Comparison of ENCODE assay signal across 9 mouse cellular contexts in the genomic region with DNA sequence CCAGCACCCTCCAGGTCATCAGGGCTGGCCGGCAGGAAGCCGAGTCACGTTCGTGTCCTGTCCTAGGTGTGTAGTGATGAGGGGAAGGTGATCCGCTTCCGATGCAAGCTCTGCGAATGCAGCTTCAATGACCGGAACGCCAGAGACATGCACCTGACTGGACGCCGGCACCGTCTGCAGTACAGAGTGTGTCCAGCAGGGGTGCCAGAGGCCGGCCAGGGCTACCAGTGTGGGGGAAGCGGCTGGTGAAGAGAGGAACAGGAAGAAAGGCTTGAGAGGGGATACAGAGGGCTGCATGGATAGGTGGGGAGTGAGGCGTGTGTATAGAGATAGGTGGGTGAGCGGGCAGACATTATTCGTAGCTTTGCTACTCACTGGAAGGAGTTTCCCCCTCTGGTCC. TPM values are rescaled to one million over a fixed set of nuclear protein-coding genes. Genes with fewer than 3 reads are reported as not detected.
DNase-seq lines count a peak whose midpoint lies in the region; ATAC-seq lines count a peak whose summit lies in the region.
"Had no signal": no experiment of that assay in that cellular context is flagged by ENCODE, and none has a peak within 500 bp of the region (broad histone marks: within the 10 kb centered on the region; RNA-seq: fewer than 3 reads in every experiment).

No protein-coding gene starts in this region.

- H3K4me1 ChIP-seq in forebrain, embryonic 14.5 days (ENCODE audit: control insufficient read depth, insufficient read depth, low read length): no peaks in the 10 kb centered on the region
- peaks cover 10% of the 10 kb centered on the region; the same call in 1 of the 2 replicates for H3K4me1 ChIP-seq in hindbrain, embryonic 13.5 days (replicated peaks)
- H3K4me1 ChIP-seq in megakaryocyte, embryonic 14.5 days: peaks cover 57% of the 10 kb centered on the region

- 9% methylated on average over 17 of the region's 17 CpGs for WGBS in forebrain, embryonic 14.5 days
- WGBS in hindbrain, embryonic 13.5 days: 8% methylated on average over 17 of the region's 17 CpGs

- H3K4me2 ChIP-seq in forebrain, embryonic 14.5 days (ENCODE audit: low read length): no peak overlapping the region
- H3K4me2 ChIP-seq in hindbrain, embryonic 13.5 days: no peak overlapping the region

- H3K9ac ChIP-seq in forebrain, embryonic 14.5 days (ENCODE audit: low read length): peak overlapping the region; percentile 17; the same call in 1 of the 2 replicates
- no peak overlapping the region for H3K9ac ChIP-seq in hindbrain, embryonic 13.5 days

- DNase-seq in MN1 (ENCODE audit: low spot score): peak; percentile 45
- DNase-seq in forebrain, embryonic 14.5 days (ENCODE audit: low spot score): peak; percentile 62
- DNase-seq in layer of hippocampus, postnatal 36 days: peak; percentile 75
- DNase-seq in right cerebral cortex, postnatal 14 days: peak; percentile 83
- peak; percentile 72 to 76 for DNase-seq in urinary bladder, postnatal 36 days (ENCODE audit: low spot score in 2 of 2)

- H3K9me3 ChIP-seq in forebrain, embryonic 14.5 days (replicated peaks; ENCODE audit: control insufficient read depth, low read length): no peaks in the 10 kb centered on the region
- no peaks in the 10 kb centered on the region for H3K9me3 ChIP-seq in hindbrain, embryonic 13.5 days
- no peaks in the 10 kb centered on the region for H3K9me3 ChIP-seq in megakaryocyte, embryonic 14.5 days

- H3K27ac ChIP-seq in forebrain, embryonic 14.5 days (ENCODE audit: low read depth, low read length): no peak overlapping the region
- no peak overlapping the region for H3K27ac ChIP-seq in hindbrain, embryonic 13.5 days

- H3K36me3 ChIP-seq in forebrain, embryonic 14.5 days (ENCODE audit: control insufficient read depth, insufficient read depth, low read length): peaks cover 3% of the 10 kb centered on the region; the same call in 1 of the 2 replicates
- H3K36me3 ChIP-seq in hindbrain, embryonic 13.5 days: peaks cover 48% of the 10 kb centered on the region
- H3K36me3 ChIP-seq in megakaryocyte, embryonic 14.5 days (replicated peaks; ENCODE audit: low read length): peaks cover 7% of the 10 kb centered on the region

- ATAC-seq in cerebellum, adult (ENCODE audit: insufficient number of reproducible peaks, low FRiP score, low TSS enrichment): peak; percentile 51; the same call in 1 of the 2 replicates
- peak; percentile 69 for ATAC-seq in forebrain, embryonic 14.5 days
- ATAC-seq in hindbrain, embryonic 13.5 days (ENCODE audit: low FRiP score): peak; percentile 65

- peaks cover 11% of the 10 kb centered on the region; the same call in 1 of the 2 replicates for H3K27me3 ChIP-seq in forebrain, embryonic 14.5 days (replicated peaks; ENCODE audit: control insufficient read depth, insufficient read depth, low read length)
- H3K27me3 ChIP-seq in hindbrain, embryonic 13.5 days: peaks cover 64% of the 10 kb centered on the region
- peaks cover 87% of the 10 kb centered on the region for H3K27me3 ChIP-seq in megakaryocyte, embryonic 14.5 days (replicated peaks)

- no peak overlapping the region for H3K4me3 ChIP-seq in forebrain, embryonic 14.5 days (ENCODE audit: low read depth, low read length)
- H3K4me3 ChIP-seq in hindbrain, embryonic 13.5 days: no peak overlapping the region
- peak overlapping the region; percentile 84 for H3K4me3 ChIP-seq in megakaryocyte, embryonic 14.5 days (replicated peaks)

RNA-seq across cellular contexts. Expression of a gene that starts 8.1 kb away (rescaled TPM):
- 12.3 and 17.4 TPM in 2 replicates for polyA plus RNA-seq in forebrain, embryonic 14.5 days (2014; fragmentation: Nextera tagmentation; extraction: Ambion mirVana)
- 16.4 and 16.9 TPM in 2 replicates for polyA plus RNA-seq in hindbrain, embryonic 13.5 days (2015; fragmentation: Nextera tagmentation; extraction: Ambion mirVana)
- total RNA-seq in layer of hippocampus, postnatal 36 days (2021): 100 to 1,000 TPM; 227 to 236 TPM
- 6.2 and 21.4 TPM in 2 replicates for polyA plus RNA-seq in megakaryocyte, embryonic 14.5 days (2012; ENCODE audit: insufficient read depth, low replicate concordance)

RNA-seq across cellular contexts. Expression of a gene that starts 11.6 kb away (rescaled TPM):
- 7.5 and 13.4 TPM in 2 replicates for polyA plus RNA-seq in forebrain, embryonic 14.5 days (2014; fragmentation: Nextera tagmentation; extraction: Ambion mirVana)
- 19.7 and 21.6 TPM in 2 replicates for polyA plus RNA-seq in hindbrain, embryonic 13.5 days (2015; fragmentation: Nextera tagmentation; extraction: Ambion mirVana)
- 10 to 100 TPM; 65.7 to 70.0 TPM for total RNA-seq in layer of hippocampus, postnatal 36 days (2021)
- 1.4 TPM in 1 of 2 replicates, not detected in the other for polyA plus RNA-seq in megakaryocyte, embryonic 14.5 days (2012; ENCODE audit: insufficient read depth, low replicate concordance)

RNA-seq across cellular contexts. Expression of a gene that starts 14.0 kb away (rescaled TPM):
- polyA plus RNA-seq in forebrain, embryonic 14.5 days (2014; fragmentation: Nextera tagmentation; extraction: Ambion mirVana): 56.6 and 78.4 TPM in 2 replicates
- polyA plus RNA-seq in hindbrain, embryonic 13.5 days (2015; fragmentation: Nextera tagmentation; extraction: Ambion mirVana): 68.1 TPM in 2 replicates
- 100 to 1,000 TPM; 150 TPM for total RNA-seq in layer of hippocampus, postnatal 36 days (2021)
- not detected in 2 replicates for polyA plus RNA-seq in megakaryocyte, embryonic 14.5 days (2012; ENCODE audit: insufficient read depth, low replicate concordance)
- total RNA-seq: gastrocnemius, adult 8-10 months had no signal

RNA-seq across cellular contexts. Expression of a gene that starts 22.1 kb away (rescaled TPM):
- polyA plus RNA-seq in forebrain, embryonic 14.5 days (2014; fragmentation: Nextera tagmentation; extraction: Ambion mirVana): 107 and 136 TPM in 2 replicates
- polyA plus RNA-seq in hindbrain, embryonic 13.5 days (2015; fragmentation: Nextera tagmentation; extraction: Ambion mirVana): 134 and 144 TPM in 2 replicates
- 10 to 100 TPM; 32.3 to 36.0 TPM for total RNA-seq in layer of hippocampus, postnatal 36 days (2021)
- polyA plus RNA-seq in megakaryocyte, embryonic 14.5 days (2012; ENCODE audit: insufficient read depth, low replicate concordance): 458 and 769 TPM in 2 replicates

RNA-seq across cellular contexts. Expression of a gene that starts 22.2 kb away (rescaled TPM):
- 30.5 and 36.8 TPM in 2 replicates for polyA plus RNA-seq in forebrain, embryonic 14.5 days (2014; fragmentation: Nextera tagmentation; extraction: Ambion mirVana)
- 29.7 and 30.6 TPM in 2 replicates for polyA plus RNA-seq in hindbrain, embryonic 13.5 days (2015; fragmentation: Nextera tagmentation; extraction: Ambion mirVana)
- total RNA-seq in layer of hippocampus, postnatal 36 days (2021): 10 to 100 TPM; 39.3 to 56.0 TPM
- polyA plus RNA-seq in megakaryocyte, embryonic 14.5 days (2012; ENCODE audit: insufficient read depth, low replicate concordance): 93.1 and 154 TPM in 2 replicates

Comparison
In these comparisons a context has a peak if more than half of its experiments do, and no peak if none do; other contexts are left out.
1. RNA of a gene that starts 14.0 kb away (polyA plus RNA-seq): 68.1 TPM in hindbrain, embryonic 13.5 days and 56.6 to 78.4 TPM in forebrain, embryonic 14.5 days; not detected in megakaryocyte, embryonic 14.5 days; every median in the first group is over 10 times any median in the second.
2. Peak in every context shown above with its lines, with median percentiles within 50 percentile points of each other: DNase-seq and ATAC-seq.